Mouse (Mus musculus) thymus, adult 2 months (tissue): ENCODE results near the gene Nat8f5. TPM values are rescaled to one million over a fixed set of nuclear protein-coding genes. Genes with fewer than 3 reads are reported as not detected.

Experiments
- DNase-seq: peaks from one replicate; pipeline ENCODE4 v3.0.0; 2021
- H3K27ac ChIP-seq: fragments of 200-500 bp; 2 replicates; pipeline ENCODE4 v1.5.1; 2012; ENCODE audit warnings: low read length, control low read depth; ENCODE audit not compliant: control insufficient read depth, insufficient read depth
- H3K27me3 ChIP-seq: fragments of 200-500 bp; 2 replicates; pipeline ENCODE4 v1.6.1; 2012; ENCODE audit warnings: mild to moderate bottlenecking, low read length, moderate library complexity, mixed read lengths; ENCODE audit not compliant: control insufficient read depth, insufficient read depth
- H3K36me3 ChIP-seq: fragments of 200-500 bp; 2 replicates; pipeline ENCODE4 v1.6.1; 2012; ENCODE audit warnings: mild to moderate bottlenecking, low read length, moderate library complexity; ENCODE audit not compliant: control insufficient read depth, insufficient read depth
- H3K4me1 ChIP-seq: fragments of 200-500 bp; replicated peaks from 2 replicates; pipeline ENCODE4 v1.6.1; 2012; ENCODE audit warnings: low read length; ENCODE audit not compliant: control insufficient read depth, insufficient read depth
- H3K4me3 ChIP-seq: fragments of 200-500 bp; 2 replicates; pipeline ENCODE4 v1.5.1; 2012; ENCODE audit warnings: mild to moderate bottlenecking, low read length, control low read depth, moderate library complexity; ENCODE audit not compliant: control insufficient read depth, insufficient read depth
- CTCF ChIP-seq: fragments of 200-500 bp; IDR thresholded peaks from 2 replicates; pipeline ENCODE4 v1.5.1; 2012; ENCODE audit warnings: mild to moderate bottlenecking, control low read depth, low read length, moderate library complexity, borderline replicate concordance; ENCODE audit not compliant: control insufficient read depth, poor library complexity, insufficient read depth; ENCODE audit errors: extremely low read depth
- POLR2A ChIP-seq: fragments of 200-500 bp; IDR thresholded peaks from 2 replicates; pipeline ENCODE4 v1.6.1; 2012; ENCODE audit warnings: mild to moderate bottlenecking, low read length, control low read depth, moderate library complexity; ENCODE audit not compliant: control insufficient read depth, poor library complexity, insufficient read depth; ENCODE audit errors: extremely low read depth
- WGBS: fragments of 180-500 bp; shearing (Covaris S2); methylation state at CpG from one replicate; pipeline ENCODE4 v1.1.7; 2018; 5-methylcytosine and 5-hydroxymethylcytosine counted together
- polyA plus RNA-seq: library from polyadenylated mRNA; depleted of rRNA; stranded (reverse); fragments of >200 nt; gene quantifications from 2 replicates; pipeline ENCODE4 v1.2.3, GENCODE M21; 2012

Gene Nat8f5
- polyA plus RNA-seq, 1 experiment, result 0.18 TPM

DNA sequence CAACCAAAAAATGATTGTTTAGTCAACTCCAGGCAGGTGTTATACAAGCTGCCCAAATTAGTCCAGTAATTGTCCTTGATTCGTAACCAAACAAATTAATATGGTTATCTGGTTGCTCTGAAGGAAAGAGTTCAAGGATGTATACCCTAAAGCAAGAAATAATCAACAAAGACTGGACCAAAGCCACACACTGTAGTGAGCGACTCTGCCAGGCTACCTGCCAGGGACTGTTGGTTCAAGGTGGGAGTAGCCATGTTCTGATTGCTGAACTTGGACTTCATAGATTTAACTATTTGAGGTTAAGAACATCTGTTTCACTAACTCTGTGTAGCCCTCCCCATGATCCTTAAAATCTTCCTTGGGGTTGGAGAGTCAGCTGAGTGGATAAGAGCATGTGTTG lies 42.4 kb upstream of the Nat8f5 start:
- no peak for DNase-seq
- H3K4me1 ChIP-seq, result no peaks in the 10 kb centered on the region
- no peak overlapping the region for H3K27ac ChIP-seq
- H3K36me3 ChIP-seq, result no peaks in the 10 kb centered on the region
- TF ChIP-seq CTCF (no peak), POLR2A (no peak)
- H3K27me3 ChIP-seq, result no peaks in the 10 kb centered on the region
- WGBS, result 91% methylated on average over 2 of the region's 2 CpGs
- no peak overlapping the region for H3K4me3 ChIP-seq

DNA sequence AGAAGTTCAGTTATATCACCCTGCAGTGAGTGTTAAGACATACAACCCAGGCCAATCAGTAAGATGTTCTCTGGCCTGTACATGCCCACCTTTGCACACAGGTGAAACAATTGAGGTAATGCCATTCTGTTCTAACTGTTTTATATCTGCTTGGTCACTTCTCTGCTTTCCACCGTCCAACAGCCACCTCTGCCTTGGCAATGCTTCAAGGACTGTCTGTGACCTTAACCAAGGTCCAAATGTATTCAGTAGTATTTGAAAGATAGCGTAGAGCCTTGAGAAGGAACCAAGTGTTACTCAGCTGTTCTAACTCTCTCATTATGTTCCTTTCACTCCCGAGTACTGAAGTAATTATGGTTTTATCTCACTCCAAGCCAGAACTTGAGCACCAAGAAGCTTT lies 41.8 kb upstream of the Nat8f5 start:
- no peak for DNase-seq
- Histone ChIP-seq H3K4me1 (no peaks in the 10 kb centered on the region), H3K4me3 (no peak overlapping the region), H3K27me3 (no peaks in the 10 kb centered on the region), H3K36me3 (no peaks in the 10 kb centered on the region), H3K27ac (no peak overlapping the region)
- WGBS, result 83% methylated on average over 3 of the region's 3 CpGs
- no peak for TF ChIP-seq CTCF
- TF ChIP-seq POLR2A, result no peak

DNA sequence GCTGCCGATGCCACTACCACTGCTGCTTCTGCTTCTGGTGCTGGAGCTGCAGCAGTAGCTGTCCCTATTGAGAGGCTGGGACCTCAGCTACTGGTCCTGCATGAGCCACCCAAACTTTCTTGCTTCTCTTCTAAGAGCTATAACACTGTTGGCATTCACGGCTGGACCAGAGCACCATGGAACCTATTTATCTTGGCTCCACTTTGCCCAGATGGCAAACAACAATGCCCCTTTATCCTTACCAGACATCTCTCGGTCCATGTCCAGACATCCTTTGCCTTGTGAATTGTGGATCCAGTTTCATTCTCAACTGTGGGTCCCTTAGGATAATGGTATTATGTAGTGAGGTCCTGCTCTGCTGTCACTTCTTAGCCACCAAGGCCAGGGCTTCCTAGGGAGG lies 40.5 kb upstream of the Nat8f5 start:
- Histone ChIP-seq H3K4me1 (no peaks in the 10 kb centered on the region), H3K27ac (no peak overlapping the region), H3K27me3 (no peaks in the 10 kb centered on the region), H3K36me3 (no peaks in the 10 kb centered on the region), H3K4me3 (no peak overlapping the region)
- no peak for TF ChIP-seq CTCF
- TF ChIP-seq POLR2A, result no peak
- WGBS, result 98% methylated on average over 3 of the region's 3 CpGs
- no peak for DNase-seq

DNA sequence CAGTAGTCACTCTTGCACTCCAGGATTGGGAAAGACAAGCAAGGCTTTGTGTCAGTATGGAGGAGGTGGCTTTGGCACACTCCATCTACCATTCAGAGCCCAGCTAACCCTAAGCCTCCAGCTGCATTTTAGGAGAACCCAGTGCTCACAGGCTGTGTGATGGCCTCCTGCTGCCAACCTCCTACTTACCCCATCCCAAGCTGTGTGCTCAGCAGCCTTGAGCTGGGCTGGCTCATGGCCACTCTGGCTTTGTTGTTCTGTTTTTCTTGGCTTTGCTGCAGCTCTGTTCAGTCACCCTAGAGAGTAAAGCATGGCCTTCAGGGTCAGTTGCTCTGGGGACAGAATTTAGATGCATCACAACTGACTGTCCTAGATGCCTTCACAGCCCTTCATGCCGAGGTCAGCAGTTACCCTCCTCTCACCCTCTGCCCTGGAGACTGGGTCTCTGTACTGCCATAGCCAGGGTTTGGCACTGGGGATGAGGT lies 35.5 kb upstream of the Nat8f5 start:
- DNase-seq, result no peak
- no peaks in the 10 kb centered on the region for H3K27me3 ChIP-seq
- H3K4me1 ChIP-seq, result no peaks in the 10 kb centered on the region
- no peak overlapping the region for H3K4me3 ChIP-seq
- no peaks in the 10 kb centered on the region for H3K36me3 ChIP-seq
- WGBS, result 97% methylated on average over 1 of the region's 1 CpGs
- no peak overlapping the region for H3K27ac ChIP-seq
- no peak for TF ChIP-seq CTCF
- TF ChIP-seq POLR2A, result no peak

DNA sequence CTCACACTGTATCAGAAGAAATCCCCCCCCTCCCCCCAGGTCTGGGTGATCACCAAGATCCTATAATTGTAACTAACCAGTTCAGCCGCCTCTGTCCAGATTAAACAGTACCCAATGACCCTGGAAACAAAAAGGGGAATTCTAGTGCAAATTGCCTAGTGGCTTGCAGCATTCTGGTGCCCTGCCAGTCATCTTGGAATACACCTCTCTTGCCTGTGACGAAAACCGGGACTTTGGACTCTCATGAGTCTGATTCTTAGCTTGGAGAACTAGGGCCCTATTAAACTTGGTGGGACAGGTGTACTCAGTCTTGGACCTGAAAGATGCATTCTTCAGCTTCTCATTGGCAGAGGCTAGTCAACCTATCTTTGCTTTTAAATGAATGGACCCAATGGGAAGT lies 32.7 kb upstream of the Nat8f5 start:
- no peaks in the 10 kb centered on the region for H3K4me1 ChIP-seq
- TF ChIP-seq CTCF (no peak), POLR2A (no peak)
- WGBS, result 93% methylated on average over 3 of the region's 3 CpGs
- no peak overlapping the region for H3K4me3 ChIP-seq
- DNase-seq, result no peak
- H3K36me3 ChIP-seq, result no peaks in the 10 kb centered on the region
- no peak overlapping the region for H3K27ac ChIP-seq
- no peaks in the 10 kb centered on the region for H3K27me3 ChIP-seq

DNA sequence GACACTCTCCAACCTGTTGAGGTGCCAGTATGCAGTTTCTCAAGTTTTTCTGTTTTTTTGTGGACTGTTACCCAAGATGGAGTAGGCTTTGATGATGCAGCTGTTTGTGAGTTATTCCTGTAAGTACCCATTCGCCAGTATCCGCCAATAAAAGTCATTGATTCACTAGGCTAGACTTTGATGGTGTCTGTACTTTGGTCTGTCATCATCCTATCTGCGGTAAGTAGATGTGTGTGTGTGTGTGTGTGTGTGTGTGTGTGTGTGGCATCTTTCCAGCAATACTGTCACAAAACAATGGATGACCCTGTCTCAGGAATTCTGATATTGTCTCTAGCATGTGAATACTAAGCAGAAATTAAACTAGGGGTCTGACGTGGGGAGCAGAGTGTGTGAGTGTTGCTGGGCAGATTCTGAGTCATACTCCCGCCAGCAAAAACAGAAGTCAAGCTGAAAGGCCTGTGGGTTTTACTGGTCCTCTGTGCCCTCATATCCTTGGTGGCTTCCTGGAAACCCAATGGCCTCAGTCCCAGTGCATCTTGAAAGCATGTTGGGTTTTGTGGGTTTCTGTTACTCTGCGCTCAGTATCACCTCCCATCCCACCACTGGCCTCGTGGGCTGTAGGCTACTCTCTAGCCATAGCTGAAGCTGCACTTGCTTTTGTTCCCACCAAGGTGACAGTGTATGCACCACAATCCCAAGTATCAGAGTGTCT lies 30.4 kb upstream of the Nat8f5 start:
- H3K4me3 ChIP-seq, result no peak overlapping the region
- H3K27me3 ChIP-seq, result no peaks in the 10 kb centered on the region
- H3K27ac ChIP-seq, result no peak overlapping the region
- 46% methylated on average over 7 of the region's 7 CpGs for WGBS
- DNase-seq, result no peak
- no peaks in the 10 kb centered on the region for H3K4me1 ChIP-seq
- H3K36me3 ChIP-seq, result no peaks in the 10 kb centered on the region
- TF ChIP-seq CTCF (no peak), POLR2A (no peak)

DNA sequence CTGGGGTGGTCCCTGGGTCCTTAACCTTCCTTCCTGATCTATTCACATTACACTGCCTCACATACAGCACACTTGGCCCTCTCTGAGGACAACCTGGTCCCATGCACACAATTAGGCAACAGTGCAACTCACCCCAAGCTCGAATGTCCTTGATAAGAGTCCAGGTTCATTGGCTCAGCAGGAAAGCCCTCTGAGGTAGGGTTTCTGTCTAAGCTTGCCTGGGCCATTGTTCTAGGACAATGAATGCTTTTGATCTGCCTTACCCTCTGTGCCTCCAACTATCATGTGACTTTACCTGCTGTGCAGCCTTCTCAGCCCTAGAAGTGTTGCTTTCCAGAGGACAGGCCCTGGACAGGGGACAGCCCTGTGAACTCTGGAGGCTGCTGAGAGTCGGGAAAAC lies 28.5 kb upstream of the Nat8f5 start:
- DNase-seq, result no peak
- WGBS, result 79% methylated on average over 2 of the region's 2 CpGs

More for the DNA sequence above, 28.5 kb upstream of the Nat8f5 start:
- Histone ChIP-seq H3K4me3 (no peak overlapping the region), H3K27me3 (no peaks in the 10 kb centered on the region), H3K27ac (no peak overlapping the region), H3K36me3 (no peaks in the 10 kb centered on the region), H3K4me1 (no peaks in the 10 kb centered on the region)
- TF ChIP-seq CTCF (no peak), POLR2A (no peak)
